Mouse (Mus musculus) gastrocnemius, postnatal 36 days (tissue): ENCODE results near the gene Cpsf2. TPM values are rescaled to one million over a fixed set of nuclear protein-coding genes. Genes with fewer than 3 reads are reported as not detected.
A peak's percentile ranks its signal among the peaks of the same experiment; 100 is the strongest.
"Not testable (repeated sequence)": the region's sequence is repeated elsewhere in the genome, so short reads cannot be mapped to it uniquely, and the experiment has no call there.

Source experiments
- DNase-seq, 2 experiments: peaks; one replicate each; pipeline ENCODE4 v3.0.0; 2022
- intact Hi-C: fragments of 180-260 bp; cut with DNase I; formaldehyde crosslinking; loops from one replicate; pipeline ENCODE4 v1.15.1; 2025
- long read RNA-seq, 2 experiments: library from polyadenylated mRNA; stranded (forward); transcript quantifications; one replicate each; pipeline ENCODE4 v2.0.0; 2021
- total RNA-seq, 2 experiments: library from RNA; stranded (reverse); gene quantifications; 2 replicates each; pipeline ENCODE4 v1.2.3; 2021

Gene Cpsf2
- total RNA-seq = 1 to 10 TPM; 9.1 TPM
- long read RNA-seq, experiment 1, full-length matches to known transcripts = 4 of 10 reads
- long read RNA-seq, experiment 1, partial matches to known transcripts = 1 of 10 reads
- long read RNA-seq, experiment 1, other reads (novel, unspliced or antisense) = 5 of 10 reads
- long read RNA-seq, experiment 2, full-length matches to known transcripts = 4 of 9 reads
- long read RNA-seq, experiment 2, partial matches to known transcripts = 4 of 9 reads
- long read RNA-seq, experiment 2, other reads (novel, unspliced or antisense) = 1 of 9 reads

GRCm38 (mm10) chr12:101975601-101976571, at the start of gene Cpsf2:
Gene Cpsf2 (plus strand): TSS chr12:101975988.
- peak; percentile 68 to 89 for DNase-seq
- intact Hi-C loops = no loop called here

GRCm38 (mm10) chr12:101928423-101928822, 47.4 kb upstream of the Cpsf2 start:
- no peak for DNase-seq
- intact Hi-C loops = no loop called here

DNA sequence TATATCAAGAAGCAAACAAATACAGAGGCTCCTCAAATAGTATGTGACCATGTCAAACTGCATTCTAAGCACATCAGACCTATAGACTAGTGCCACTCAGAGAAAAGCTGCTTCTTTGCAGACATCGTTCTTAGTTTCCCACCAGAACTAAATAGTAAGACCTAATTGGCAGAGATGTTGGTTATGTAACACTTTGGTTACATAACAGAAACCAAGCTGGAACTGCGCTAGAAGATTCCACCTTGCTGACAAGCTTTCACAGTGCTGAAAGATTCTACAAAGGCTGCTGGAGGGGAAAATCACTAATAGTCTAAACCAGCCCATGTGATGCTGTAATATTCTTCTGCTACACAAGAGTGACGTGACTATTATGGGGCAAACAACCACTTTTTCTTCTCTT, 40.6 kb upstream of the Cpsf2 start:
- intact Hi-C loops = no loop called here
- DNase-seq = no peak

- intact Hi-C loops = no loop called here
- DNase-seq = no peak
Observed at GRCm38 (mm10) chr12:101937572-101937971, 38.2 kb upstream of the Cpsf2 start.

DNA sequence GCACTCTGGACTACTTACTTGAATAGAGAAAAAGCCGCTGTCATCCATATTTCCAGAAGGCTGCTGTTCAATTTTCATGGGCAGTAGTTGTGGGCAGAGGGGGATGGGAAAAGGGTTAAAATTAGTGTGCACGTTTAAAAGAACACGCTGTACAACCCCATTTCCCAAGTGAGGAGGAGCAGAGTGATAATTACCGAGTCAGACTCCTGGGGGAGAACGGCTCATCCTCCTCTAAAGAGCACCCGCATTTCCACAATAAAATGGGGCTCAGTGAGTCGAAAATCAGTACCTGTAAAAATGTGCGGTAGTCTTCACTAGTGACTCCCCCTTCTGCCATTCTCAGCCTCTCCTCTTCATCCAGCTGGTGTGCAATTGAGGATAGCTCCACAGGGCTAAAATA, 27.8 kb upstream of the Cpsf2 start:
- no peak for DNase-seq
- intact Hi-C loops = no loop called here

GRCm38 (mm10) chr12:101948801-101949200, 27.0 kb upstream of the Cpsf2 start:
- intact Hi-C loops = no loop called here
- no peak for DNase-seq

DNA sequence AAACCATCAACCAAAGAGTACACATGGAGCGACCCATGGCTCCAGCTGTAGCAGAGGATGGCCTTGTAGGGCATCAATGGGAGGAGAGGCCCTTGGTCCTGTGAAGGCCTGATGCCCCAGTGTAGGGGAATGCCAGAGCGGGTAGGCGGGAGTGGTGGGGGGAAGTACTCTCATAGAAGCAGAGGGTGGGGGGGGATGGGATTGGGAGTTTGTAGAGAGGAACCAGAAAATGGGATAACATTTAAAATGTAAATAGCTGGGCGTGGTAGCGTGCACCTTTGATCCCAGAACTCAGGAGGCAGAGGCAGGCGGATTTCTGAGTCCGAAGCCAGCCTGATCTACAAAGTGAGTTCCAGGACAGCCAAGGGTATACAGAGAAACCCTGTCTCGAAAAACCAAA, 20.0 kb upstream of the Cpsf2 start:
- intact Hi-C loops = loop anchor here (5.0 kb wide), 1 partner anchor 44 kb away; the partner anchor contains the start of gene Trip11
- not testable (repeated sequence) for DNase-seq

GRCm38 (mm10) chr12:101957079-101957941, 18.5 kb upstream of the Cpsf2 start:
- intact Hi-C loops = loop anchor here (5.0 kb wide), 1 partner anchor 45 kb away; the partner anchor contains the start of gene Trip11

GRCm38 (mm10) chr12:101957942-101958544, 17.7 kb upstream of the Cpsf2 start, which contains the start of gene Atxn3:
Gene Atxn3 (minus strand): TSS chr12:101958246.
- intact Hi-C loops = loop anchor here (5.0 kb wide), 1 partner anchor 46 kb away; the partner anchor contains the start of gene Trip11

More at GRCm38 (mm10) chr12:101957079-101957941, 18.5 kb upstream of the Cpsf2 start:
- DNase-seq = no peak

GRCm38 (mm10) chr12:101958556-101958955, 17.2 kb upstream of the Cpsf2 start:
- intact Hi-C loops = loop anchor here (5.0 kb wide), 1 partner anchor 46 kb away; the partner anchor contains the start of gene Trip11
- DNase-seq = no peak

More at GRCm38 (mm10) chr12:101957942-101958544, 17.7 kb upstream of the Cpsf2 start, which contains the start of gene Atxn3:
- peak; percentile 93 to 97 for DNase-seq

DNA sequence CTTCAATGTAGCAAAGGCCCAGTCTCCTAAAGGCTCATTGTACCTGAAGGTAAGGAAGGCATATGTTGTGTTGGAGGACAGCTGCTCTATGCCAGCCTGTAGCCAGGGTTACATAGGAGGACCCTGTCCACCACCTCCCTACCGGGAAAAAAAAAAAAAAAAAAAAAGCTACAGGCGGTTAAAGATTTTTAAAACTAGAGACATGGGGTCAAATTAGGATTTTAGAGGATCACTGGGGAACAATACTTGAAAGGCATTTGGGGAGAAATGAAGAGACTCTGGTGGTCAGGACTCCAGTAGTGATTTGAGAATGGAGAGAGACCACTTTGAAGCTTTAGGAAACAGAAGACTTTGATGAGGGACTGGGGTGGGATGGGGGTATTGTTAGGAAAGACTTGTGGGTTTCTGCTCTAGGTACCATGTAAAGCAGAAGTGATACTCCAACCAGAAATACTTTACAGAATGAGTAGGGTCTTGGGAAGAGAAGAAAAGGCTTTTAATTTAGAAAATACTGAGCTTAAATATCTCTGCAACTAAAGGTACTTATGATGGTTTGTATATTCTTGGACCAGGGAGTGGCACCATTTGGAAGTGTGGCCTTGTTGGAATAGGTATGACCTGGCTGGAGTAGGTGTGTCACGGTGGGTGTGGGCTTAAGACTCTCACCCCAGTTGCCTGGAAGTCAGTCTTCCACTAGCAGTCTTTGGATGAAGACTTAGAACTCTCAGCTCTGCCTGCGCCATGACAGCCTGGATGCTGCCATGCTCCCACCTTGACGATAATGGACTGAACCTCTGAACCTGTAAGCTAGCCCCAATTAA, 16.6 kb upstream of the Cpsf2 start:
- intact Hi-C loops = loop anchor here (5.0 kb wide), 1 partner anchor 47 kb away; the partner anchor contains the start of gene Trip11
- not testable (repeated sequence) for DNase-seq

GRCm38 (mm10) chr12:101971311-101971710, 4.5 kb upstream of the Cpsf2 start:
- intact Hi-C loops = no loop called here

DNA sequence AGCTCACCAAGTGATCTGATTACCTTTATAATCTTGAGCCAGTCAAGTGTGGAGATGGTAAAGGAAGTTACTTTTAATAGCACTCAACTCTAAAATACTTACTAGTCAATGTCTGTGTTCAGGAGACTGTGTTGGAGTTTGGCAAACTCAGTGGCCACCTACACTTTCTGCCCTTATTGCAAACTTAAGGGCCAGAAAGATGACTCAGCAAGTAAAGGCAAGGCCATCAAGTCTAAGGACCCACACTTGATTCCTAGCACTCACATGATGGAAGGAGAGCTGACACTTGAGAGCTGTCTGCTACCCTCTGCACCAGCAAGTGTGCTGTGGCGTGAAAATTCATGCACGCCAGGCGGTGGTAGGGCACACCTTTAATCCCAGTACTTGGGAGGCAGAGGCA, 3.6 kb upstream of the Cpsf2 start:
- DNase-seq = no peak
- intact Hi-C loops = no loop called here

More at GRCm38 (mm10) chr12:101971311-101971710, 4.5 kb upstream of the Cpsf2 start:
- DNase-seq = no peak

DNA sequence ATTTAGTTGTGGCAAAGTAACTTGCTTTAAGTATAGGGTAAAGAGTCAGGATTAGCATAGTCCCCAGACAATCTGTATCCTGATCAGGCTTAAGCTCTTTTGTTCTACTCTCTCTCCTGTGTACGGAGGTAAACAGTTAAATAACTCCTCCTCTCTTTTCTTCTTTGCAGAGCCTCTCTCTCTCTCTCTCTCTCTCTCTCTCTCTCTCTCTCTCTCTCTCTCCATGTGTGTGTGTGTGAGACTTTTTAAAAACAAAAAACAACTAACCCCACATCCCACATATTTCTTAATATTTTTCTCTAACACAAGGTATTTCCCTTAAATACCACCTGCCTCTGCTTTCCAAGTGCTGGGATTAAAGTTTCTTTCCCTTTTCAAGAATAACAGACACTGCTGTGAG, 1.2 kb upstream of the Cpsf2 start:
- DNase-seq = no peak
- intact Hi-C loops = no loop called here

- DNase-seq = no peak
- intact Hi-C loops = no loop called here
Observed at GRCm38 (mm10) chr12:101975167-101975600, 604 bp upstream of the Cpsf2 start.

- intact Hi-C loops = no loop called here
- DNase-seq = no peak
Observed at GRCm38 (mm10) chr12:101976651-101977403, 1.0 kb downstream of the Cpsf2 start.

DNA sequence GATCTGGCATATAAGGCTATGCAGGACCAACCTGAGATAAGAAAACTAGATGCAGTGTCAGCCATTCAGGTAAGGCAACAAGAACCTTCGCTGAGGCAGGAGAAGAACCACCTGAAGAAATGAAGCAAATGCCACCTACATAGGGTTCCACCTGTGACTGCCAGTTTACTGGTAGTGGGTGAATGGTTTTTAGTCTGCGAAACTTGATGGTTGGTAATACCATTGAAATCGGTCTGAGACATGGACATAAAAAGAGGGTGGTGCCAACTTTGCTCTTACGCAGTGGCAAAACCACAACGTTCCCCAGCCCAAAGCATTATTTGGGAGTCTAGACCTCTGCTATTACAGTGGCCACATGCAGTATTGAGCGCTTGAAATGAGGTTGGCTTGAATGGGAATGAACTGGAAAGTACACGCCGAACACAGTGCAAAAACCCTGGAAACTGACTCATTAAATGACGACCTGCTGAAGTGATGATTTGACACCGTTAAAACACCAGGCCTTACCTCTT, 1.7 kb downstream of the Cpsf2 start:
- DNase-seq = no peak
- intact Hi-C loops = no loop called here

GRCm38 (mm10) chr12:101978162-101978561, 2.4 kb downstream of the Cpsf2 start:
- DNase-seq = no peak
- intact Hi-C loops = no loop called here
